In the genomic region with DNA sequence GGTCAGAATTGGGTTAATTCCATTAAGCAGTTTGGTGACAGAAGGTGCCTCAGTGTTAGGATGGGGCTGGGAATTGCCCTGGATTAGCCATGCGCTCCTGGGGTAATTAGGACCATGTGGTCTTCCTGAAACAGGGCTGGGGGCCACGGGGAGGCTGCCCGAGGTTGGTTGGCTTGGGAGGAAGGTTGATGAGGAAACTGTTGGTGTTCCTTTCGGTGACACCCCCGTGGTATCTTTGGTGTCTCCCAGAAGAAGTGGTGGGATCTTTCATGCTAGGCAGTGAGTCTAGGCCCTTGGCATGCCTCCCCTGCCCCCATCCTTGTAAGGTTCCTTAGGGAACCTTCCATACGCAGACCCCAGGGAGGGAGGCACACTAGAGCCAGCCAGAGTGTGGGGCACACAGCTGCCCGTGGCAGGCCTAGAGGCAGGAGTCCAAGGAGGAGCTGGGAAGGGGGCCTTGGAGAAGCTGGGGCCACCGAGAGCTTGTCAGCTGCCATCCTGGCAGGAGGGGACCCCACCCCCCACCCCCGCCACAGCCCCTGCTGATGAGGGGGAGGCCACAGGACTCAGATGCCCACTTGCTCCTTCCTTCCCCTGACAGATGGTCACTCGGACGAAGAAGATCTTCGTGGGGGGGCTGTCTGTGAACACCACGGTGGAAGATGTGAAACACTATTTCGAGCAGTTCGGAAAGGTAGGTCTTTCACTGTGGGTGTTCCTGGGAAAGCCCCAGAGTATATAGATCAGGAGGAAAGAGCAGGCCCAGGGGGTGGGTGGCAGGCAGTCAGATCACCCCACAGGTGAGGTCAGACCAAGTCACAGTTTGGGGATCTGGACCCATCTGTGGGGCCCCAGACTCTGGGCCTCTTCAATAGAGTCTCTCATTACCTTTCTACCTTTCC, we compare ENCODE assay signal across 11 mouse cellular contexts. TPM values are rescaled to one million over a fixed set of nuclear protein-coding genes. Genes with fewer than 3 reads are reported as not detected.
DNase-seq lines count a peak whose midpoint lies in the region; ATAC-seq and TF ChIP-seq lines count a peak whose summit lies in the region.
"Had no signal": no experiment of that assay in that cellular context is flagged by ENCODE, and none has a peak within 500 bp of the region (broad histone marks: within the 10 kb centered on the region; RNA-seq: fewer than 3 reads in every experiment).

No protein-coding gene starts in this region.

- TF ChIP-seq CTCF in lung, embryonic 14.5 days (IDR thresholded peaks at IDR 0.05; ENCODE audit: low read depth) = no peak

- H3K36me3 ChIP-seq in lung, embryonic 14.5 days (ENCODE audit: insufficient read depth) = peaks cover 42% of the 10 kb centered on the region; the same call in 1 of the 2 replicates
- 0 out of 2 replicates have a peak, but pooled peaks cover 4% of the 10 kb centered on the region for H3K36me3 ChIP-seq in hindbrain, embryonic 11.5 days (ENCODE audit: control insufficient read depth, insufficient read depth, low read length)
- H3K36me3 ChIP-seq in midbrain, embryonic 12.5 days = peaks cover 59% of the 10 kb centered on the region
- H3K36me3 ChIP-seq: G1E had no signal

- H3K27me3 ChIP-seq in lung, embryonic 14.5 days (ENCODE audit: insufficient read depth, low read length) = no peaks in the 10 kb centered on the region
- H3K27me3 ChIP-seq in hindbrain, embryonic 11.5 days (ENCODE audit: control insufficient read depth, insufficient read depth, low read length) = no peaks in the 10 kb centered on the region
- H3K27me3 ChIP-seq in midbrain, embryonic 12.5 days = no peaks in the 10 kb centered on the region

- peak overlapping the region; percentile 91 for H3K27ac ChIP-seq in lung, embryonic 14.5 days (ENCODE audit: low read depth)
- H3K27ac ChIP-seq in hindbrain, embryonic 11.5 days (ENCODE audit: low read depth, low read length) = peak overlapping the region; percentile 100
- peak overlapping the region; percentile 99 for H3K27ac ChIP-seq in midbrain, embryonic 12.5 days (replicated peaks)

- peak overlapping the region; percentile 31; the same call in 1 of the 2 replicates for H3K9ac ChIP-seq in lung, embryonic 14.5 days
- peak overlapping the region; percentile 99 for H3K9ac ChIP-seq in hindbrain, embryonic 11.5 days (ENCODE audit: low read depth, low read length)
- peak overlapping the region; percentile 100 for H3K9ac ChIP-seq in midbrain, embryonic 12.5 days (replicated peaks)

- peaks cover 16% of the 10 kb centered on the region for H3K4me1 ChIP-seq in lung, embryonic 14.5 days (ENCODE audit: insufficient read depth)
- peaks cover 60% of the 10 kb centered on the region for H3K4me1 ChIP-seq in hindbrain, embryonic 11.5 days (replicated peaks; ENCODE audit: control insufficient read depth, insufficient read depth, low read length)
- peaks cover 77% of the 10 kb centered on the region for H3K4me1 ChIP-seq in midbrain, embryonic 12.5 days

- H3K4me2 ChIP-seq in lung, embryonic 14.5 days = no peak overlapping the region; the same call in 1 of the 2 replicates
- H3K4me2 ChIP-seq in hindbrain, embryonic 11.5 days (replicated peaks; ENCODE audit: low read depth, low read length) = peak overlapping the region; percentile 74
- peak overlapping the region; percentile 94 for H3K4me2 ChIP-seq in midbrain, embryonic 12.5 days (replicated peaks)

- H3K4me3 ChIP-seq in lung, embryonic 14.5 days (ENCODE audit: low read depth, low read length) = no peak overlapping the region
- H3K4me3 ChIP-seq in hindbrain, embryonic 11.5 days (ENCODE audit: low read depth, low read length) = peak overlapping the region; percentile 97
- peak overlapping the region; percentile 100 for H3K4me3 ChIP-seq in midbrain, embryonic 12.5 days

- DNase-seq in lung, embryonic 14.5 days = no peak
- no peak for DNase-seq in lung, adult 18-20 months
- no peak for DNase-seq in hindbrain, embryonic 11.5 days (ENCODE audit: low spot score)
- DNase-seq in urinary bladder, postnatal 36 days (ENCODE audit: low spot score in 2 of 2) = no peak
- DNase-seq in urinary bladder, postnatal 14 days (ENCODE audit: low spot score) = no peak
- DNase-seq in left cerebral cortex, adult 11 months (ENCODE audit: low spot score) = no peak
- DNase-seq in adrenal gland, postnatal 36 days = no peak
- DNase-seq: liver had no signal

- no peaks in the 10 kb centered on the region for H3K9me3 ChIP-seq in lung, embryonic 14.5 days (ENCODE audit: low read depth, low read length)
- H3K9me3 ChIP-seq in hindbrain, embryonic 11.5 days (ENCODE audit: control insufficient read depth, low read length) = no peaks in the 10 kb centered on the region
- no peaks in the 10 kb centered on the region for H3K9me3 ChIP-seq in midbrain, embryonic 12.5 days

- 56% methylated on average over 15 of the region's 15 CpGs for WGBS in lung, embryonic 14.5 days
- WGBS in hindbrain, embryonic 11.5 days = 18% methylated on average over 15 of the region's 15 CpGs
- WGBS in midbrain, embryonic 12.5 days = 5% methylated on average over 15 of the region's 15 CpGs

- no peak for ATAC-seq in lung, embryonic 14.5 days (ENCODE audit: insufficient read depth)
- ATAC-seq in hindbrain, embryonic 11.5 days (ENCODE audit: low FRiP score) = no peak
- no peak for ATAC-seq in midbrain, embryonic 12.5 days (ENCODE audit: low FRiP score, low read depth)

RNA-seq across cellular contexts. Expression of gene Msi1, which starts 5.7 kb away (rescaled TPM):
- 17.1 and 21.2 TPM in 2 replicates for polyA plus RNA-seq in lung, embryonic 14.5 days (2014; fragmentation: Nextera tagmentation; extraction: Ambion mirVana)
- 136 and 141 TPM in 2 replicates for polyA plus RNA-seq in hindbrain, embryonic 11.5 days (2014; fragmentation: Nextera tagmentation; extraction: Ambion mirVana)
- polyA plus RNA-seq in midbrain, embryonic 12.5 days (2016; fragmentation: Nextera tagmentation; extraction: Ambion mirVana) = 211 and 227 TPM in 2 replicates
- total RNA-seq in adrenal gland, postnatal 36 days (2021) = 10 to 100 TPM; 15.7 to 18.5 TPM

RNA-seq across cellular contexts. Expression of gene Pla2g1b, which starts 31.0 kb away (rescaled TPM):
- polyA plus RNA-seq in lung, embryonic 14.5 days (2014; fragmentation: Nextera tagmentation; extraction: Ambion mirVana) = 4.5 and 5.6 TPM in 2 replicates
- polyA plus RNA-seq in hindbrain, embryonic 11.5 days (2014; fragmentation: Nextera tagmentation; extraction: Ambion mirVana) = 0.56 and 1.1 TPM in 2 replicates
- polyA plus RNA-seq in midbrain, embryonic 12.5 days (2016; fragmentation: Nextera tagmentation; extraction: Ambion mirVana) = not detected in 2 replicates
- total RNA-seq in adrenal gland, postnatal 36 days (2021) = not detected
- total RNA-seq: G1E; heart, postnatal 25 days had no signal

RNA-seq across cellular contexts. Expression of gene Sirt4, which starts 49.4 kb away (rescaled TPM):
- 22.8 and 23.9 TPM in 2 replicates for polyA plus RNA-seq in lung, embryonic 14.5 days (2014; fragmentation: Nextera tagmentation; extraction: Ambion mirVana)
- 21.3 and 23.1 TPM in 2 replicates for polyA plus RNA-seq in hindbrain, embryonic 11.5 days (2014; fragmentation: Nextera tagmentation; extraction: Ambion mirVana)
- polyA plus RNA-seq in midbrain, embryonic 12.5 days (2016; fragmentation: Nextera tagmentation; extraction: Ambion mirVana) = 24.2 and 26.2 TPM in 2 replicates
- 10 to 100 TPM; 20.8 to 22.6 TPM for total RNA-seq in adrenal gland, postnatal 36 days (2021)

Comparison
In these comparisons a context has a peak if more than half of its experiments do, and no peak if none do; other contexts are left out.
1. H3K9ac ChIP-seq: peak in every context shown above with its lines; median percentile 100 in midbrain, embryonic 12.5 days; 99 in hindbrain, embryonic 11.5 days; 31 in lung, embryonic 14.5 days.